Mouse (Mus musculus): ENCODE data around the gene Tpbgl. TPM values are rescaled to one million over a fixed set of nuclear protein-coding genes. Genes with fewer than 3 reads are reported as not detected.

Tpbgl gene
- polyA plus RNA-seq (2012; ENCODE audit: insufficient read depth, insufficient read length, missing spikeins), result 4.5 TPM in 2 replicates

GRCm38 (mm10) chr7:99626376-99627270, at the start of gene Tpbgl:
Tpbgl (minus strand) TSS chr7:99627103.
- Histone ChIP-seq H3K4me1 (ENCODE audit: control insufficient read depth, insufficient read depth, insufficient read length, low read length) (peaks cover 4% of the 10 kb centered on the region; the same call in 1 of the 2 replicates), H3K27ac (replicated peaks; ENCODE audit: low read depth, low read length) (no peak within 1 kb of the TSS), H3K4me3 (ENCODE audit: insufficient read depth, low read depth, low read length) (peak within 1 kb of the TSS; percentile 62)

- H3K4me3 ChIP-seq (ENCODE audit: insufficient read depth, low read depth, low read length), result no peak overlapping the region
- peak overlapping the region; percentile 53 for H3K27ac ChIP-seq (replicated peaks; ENCODE audit: low read depth, low read length)
- peaks cover 3% of the 10 kb centered on the region; the same call in 1 of the 2 replicates for H3K4me1 ChIP-seq (ENCODE audit: control insufficient read depth, insufficient read depth, insufficient read length, low read length)
Observed at GRCm38 (mm10) chr7:99674890-99675289, 48.0 kb upstream of the Tpbgl start.

DNA sequence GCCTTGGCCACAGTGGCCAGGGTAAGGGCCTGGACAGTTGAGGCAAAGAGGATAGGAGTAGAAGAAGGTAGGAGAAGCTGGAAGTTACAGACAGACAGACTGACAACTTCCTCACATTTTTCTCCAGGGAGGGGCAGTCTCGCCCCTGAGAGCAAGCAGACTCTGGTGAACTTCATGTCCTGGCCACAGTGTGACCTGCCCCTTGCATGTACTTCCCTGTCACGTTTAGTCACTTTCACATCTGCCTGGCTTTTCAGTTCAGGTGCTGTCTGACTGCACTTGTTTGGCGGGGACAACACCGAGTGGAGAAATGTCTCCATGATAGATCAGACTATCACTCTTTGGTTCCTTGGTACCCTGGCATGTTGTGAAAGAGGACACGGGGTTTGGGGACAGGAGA, 47.3 kb upstream of the Tpbgl start:
- H3K4me1 ChIP-seq (ENCODE audit: control insufficient read depth, insufficient read depth, insufficient read length, low read length), result peaks cover 2% of the 10 kb centered on the region; the same call in 1 of the 2 replicates
- no peak overlapping the region for H3K4me3 ChIP-seq (ENCODE audit: insufficient read depth, low read depth, low read length)
- peak overlapping the region; percentile 81 for H3K27ac ChIP-seq (replicated peaks; ENCODE audit: low read depth, low read length)

- no peak overlapping the region for H3K4me3 ChIP-seq (ENCODE audit: insufficient read depth, low read depth, low read length)
- peak overlapping the region; percentile 11; the same call in 1 of the 2 replicates for H3K27ac ChIP-seq (replicated peaks; ENCODE audit: low read depth, low read length)
- peaks cover 9% of the 10 kb centered on the region for H3K4me1 ChIP-seq (ENCODE audit: control insufficient read depth, insufficient read depth, insufficient read length, low read length)
Observed at GRCm38 (mm10) chr7:99673188-99673587, 46.3 kb upstream of the Tpbgl start.

DNA sequence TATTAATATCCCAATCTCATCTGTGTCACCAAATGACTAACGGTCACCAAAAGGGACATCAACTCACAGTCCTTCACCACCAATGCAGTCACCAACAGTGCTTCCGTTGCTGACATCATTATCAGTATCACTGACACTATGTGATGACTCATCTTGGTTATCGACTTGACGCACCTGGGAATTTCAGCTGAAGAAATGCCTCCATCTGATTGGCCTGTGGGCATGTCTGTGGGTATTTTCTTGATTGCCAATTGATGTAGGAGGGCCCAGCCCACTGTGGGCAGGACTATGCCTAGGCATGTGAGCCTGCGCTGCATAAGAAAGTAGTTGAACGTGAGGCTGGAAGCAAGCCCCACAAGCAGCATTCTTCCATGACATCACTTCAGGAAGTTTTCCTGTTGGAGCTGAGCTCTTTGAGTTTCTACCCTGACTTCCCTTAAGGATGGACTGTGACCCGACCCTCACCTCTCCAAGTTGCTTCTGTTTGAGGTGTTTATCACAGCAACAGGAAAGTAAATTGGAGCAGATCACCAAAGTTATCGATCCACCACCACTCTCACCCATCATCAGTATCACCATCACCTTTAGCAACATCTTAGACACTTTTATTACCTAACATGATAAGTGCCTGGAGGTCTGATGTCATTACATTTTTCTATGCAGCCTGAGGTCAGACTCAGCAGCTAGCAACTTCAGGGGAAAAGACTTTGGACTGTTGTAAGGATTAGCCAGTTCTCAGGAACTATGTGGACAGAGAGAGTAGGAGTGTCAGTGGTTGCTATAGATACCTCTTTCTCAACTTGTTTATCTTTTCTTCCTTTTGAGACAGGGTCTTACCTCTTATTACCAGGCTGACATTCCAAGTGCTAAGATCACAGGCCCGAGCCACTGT, 44.9 kb upstream of the Tpbgl start:
- peak overlapping the region; percentile 33; the same call in 1 of the 2 replicates for H3K27ac ChIP-seq (replicated peaks; ENCODE audit: low read depth, low read length)
- peaks cover 12% of the 10 kb centered on the region for H3K4me1 ChIP-seq (ENCODE audit: control insufficient read depth, insufficient read depth, insufficient read length, low read length)
- H3K4me3 ChIP-seq (ENCODE audit: insufficient read depth, low read depth, low read length), result no peak overlapping the region

- no peak overlapping the region for H3K27ac ChIP-seq (replicated peaks; ENCODE audit: low read depth, low read length)
- no peak overlapping the region for H3K4me3 ChIP-seq (ENCODE audit: insufficient read depth, low read depth, low read length)
- peaks cover 20% of the 10 kb centered on the region for H3K4me1 ChIP-seq (ENCODE audit: control insufficient read depth, insufficient read depth, insufficient read length, low read length)
Observed at GRCm38 (mm10) chr7:99670915-99671314, 44.0 kb upstream of the Tpbgl start.

GRCm38 (mm10) chr7:99668802-99669201, 41.9 kb upstream of the Tpbgl start:
- H3K4me3 ChIP-seq (ENCODE audit: insufficient read depth, low read depth, low read length), result no peak overlapping the region
- H3K4me1 ChIP-seq (ENCODE audit: control insufficient read depth, insufficient read depth, insufficient read length, low read length), result peaks cover 35% of the 10 kb centered on the region
- H3K27ac ChIP-seq (replicated peaks; ENCODE audit: low read depth, low read length), result peak overlapping the region; percentile 78

GRCm38 (mm10) chr7:99667096-99667495, 40.2 kb upstream of the Tpbgl start:
- H3K27ac ChIP-seq (replicated peaks; ENCODE audit: low read depth, low read length), result no peak overlapping the region
- no peak overlapping the region for H3K4me3 ChIP-seq (ENCODE audit: insufficient read depth, low read depth, low read length)
- H3K4me1 ChIP-seq (ENCODE audit: control insufficient read depth, insufficient read depth, insufficient read length, low read length), result peaks cover 33% of the 10 kb centered on the region

DNA sequence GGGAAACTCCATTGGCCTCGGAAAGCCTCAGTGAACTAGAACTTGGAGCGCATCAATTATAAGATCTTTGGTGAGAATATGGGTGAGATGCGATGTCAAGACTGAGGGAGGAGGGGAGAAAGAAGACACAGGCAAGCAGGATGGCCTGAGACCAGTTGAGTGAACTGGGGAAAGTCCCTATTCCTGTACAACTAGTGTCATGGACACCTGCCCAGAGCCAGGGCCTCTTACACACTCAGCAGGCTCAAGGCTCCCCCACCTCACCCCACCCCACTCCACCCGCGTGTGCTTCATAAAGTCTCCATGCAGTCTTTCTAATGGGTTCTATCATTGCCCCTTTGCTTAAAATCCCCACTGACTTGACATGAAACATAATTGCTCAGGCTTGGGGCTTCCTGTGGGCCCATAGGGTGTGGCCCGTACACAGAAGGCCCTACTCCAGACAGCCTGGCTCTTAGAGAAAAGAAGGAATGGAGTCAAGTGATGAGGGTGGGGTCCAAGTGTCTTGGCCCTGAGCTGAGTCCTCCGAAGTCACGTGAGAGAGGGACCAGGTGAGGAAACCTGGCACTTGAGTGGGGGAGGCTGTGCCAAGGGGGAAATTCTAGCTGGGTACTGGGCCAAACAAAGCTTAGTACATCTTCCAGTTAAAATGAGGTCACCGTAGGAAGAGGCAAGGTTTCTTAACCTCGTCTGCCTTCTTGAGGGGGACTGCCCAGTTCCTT, 39.0 kb upstream of the Tpbgl start:
- Histone ChIP-seq H3K4me3 (ENCODE audit: insufficient read depth, low read depth, low read length) (no peak overlapping the region), H3K4me1 (ENCODE audit: control insufficient read depth, insufficient read depth, insufficient read length, low read length) (peaks cover 33% of the 10 kb centered on the region), H3K27ac (replicated peaks; ENCODE audit: low read depth, low read length) (peak overlapping the region; percentile 82)

DNA sequence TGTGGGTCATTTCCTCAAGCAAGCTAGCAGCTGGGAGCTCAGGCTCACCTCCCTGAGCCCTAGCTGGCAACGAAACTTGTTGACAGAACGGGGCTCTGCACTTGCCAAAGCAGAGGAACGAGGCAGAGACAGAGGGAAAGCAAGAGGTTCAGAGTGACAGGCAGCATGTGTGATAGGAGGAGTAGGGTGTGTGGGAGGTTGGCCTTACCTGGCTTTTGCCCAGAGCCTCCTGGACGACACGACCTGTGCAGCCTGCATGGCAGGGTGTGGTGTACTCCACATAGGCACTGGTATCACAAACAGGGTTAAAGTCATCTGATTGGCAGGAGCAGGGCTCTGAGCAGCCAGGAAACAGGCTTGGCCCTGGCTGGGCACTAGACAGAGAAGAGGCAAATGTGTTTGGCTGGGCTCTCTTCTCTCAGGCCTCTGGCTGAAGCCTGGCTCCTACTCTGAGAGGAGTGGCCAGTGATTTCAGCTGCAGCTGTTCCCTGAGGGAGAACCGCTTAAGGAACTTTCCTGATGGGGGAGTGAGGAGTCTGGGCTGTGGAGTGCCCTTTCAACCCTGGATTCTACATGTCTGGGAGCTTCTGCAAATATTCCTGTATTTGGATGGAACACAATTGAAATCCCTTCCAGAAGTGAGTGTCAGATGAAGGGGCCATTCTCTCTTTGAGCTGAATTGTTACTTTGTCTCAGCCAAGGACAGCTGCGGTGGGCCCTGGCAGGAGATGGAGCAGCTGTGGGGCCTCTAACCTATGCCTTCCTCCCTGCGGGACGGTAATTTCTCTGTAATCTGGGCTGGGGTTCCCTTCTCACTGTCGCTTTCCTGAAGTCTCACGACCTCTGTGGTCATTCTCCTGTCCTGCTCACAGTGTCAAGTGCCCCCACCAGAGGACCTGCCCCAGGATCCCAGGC, 37.9 kb upstream of the Tpbgl start:
- Histone ChIP-seq H3K27ac (replicated peaks; ENCODE audit: low read depth, low read length) (peak overlapping the region; percentile 82), H3K4me3 (ENCODE audit: insufficient read depth, low read depth, low read length) (peak overlapping the region; percentile 39; the same call in 1 of the 2 replicates), H3K4me1 (ENCODE audit: control insufficient read depth, insufficient read depth, insufficient read length, low read length) (peaks cover 33% of the 10 kb centered on the region)

GRCm38 (mm10) chr7:99663507-99664220, 36.8 kb upstream of the Tpbgl start:
- Histone ChIP-seq H3K27ac (replicated peaks; ENCODE audit: low read depth, low read length) (peak overlapping the region; percentile 82; the same call in 1 of the 2 replicates), H3K4me3 (ENCODE audit: insufficient read depth, low read depth, low read length) (no peak overlapping the region), H3K4me1 (ENCODE audit: control insufficient read depth, insufficient read depth, insufficient read length, low read length) (peaks cover 27% of the 10 kb centered on the region)

- no peak overlapping the region for H3K27ac ChIP-seq (replicated peaks; ENCODE audit: low read depth, low read length)
- H3K4me3 ChIP-seq (ENCODE audit: insufficient read depth, low read depth, low read length), result no peak overlapping the region
- H3K4me1 ChIP-seq (ENCODE audit: control insufficient read depth, insufficient read depth, insufficient read length, low read length), result peaks cover 26% of the 10 kb centered on the region
Observed at GRCm38 (mm10) chr7:99662311-99662710, 35.4 kb upstream of the Tpbgl start.

- Histone ChIP-seq H3K4me3 (ENCODE audit: insufficient read depth, low read depth, low read length) (no peak overlapping the region), H3K27ac (replicated peaks; ENCODE audit: low read depth, low read length) (no peak overlapping the region), H3K4me1 (ENCODE audit: control insufficient read depth, insufficient read depth, insufficient read length, low read length) (peaks cover 21% of the 10 kb centered on the region)
Observed at GRCm38 (mm10) chr7:99661571-99662230, 34.8 kb upstream of the Tpbgl start.
